Mouse (Mus musculus) ES-Bruce4 (cell line): ENCODE measurements around the gene Sdc1.

Experiments
- CTCF ChIP-seq: IDR thresholded peaks from one replicate; pipeline ENCODE4 v1.8.1; 2011; ENCODE audit warnings: low read depth, low read length
- POLR2A ChIP-seq: IDR thresholded peaks from one replicate; pipeline ENCODE4 v1.8.1; 2011; ENCODE audit warnings: low read length; ENCODE audit not compliant: insufficient read depth

DNA sequence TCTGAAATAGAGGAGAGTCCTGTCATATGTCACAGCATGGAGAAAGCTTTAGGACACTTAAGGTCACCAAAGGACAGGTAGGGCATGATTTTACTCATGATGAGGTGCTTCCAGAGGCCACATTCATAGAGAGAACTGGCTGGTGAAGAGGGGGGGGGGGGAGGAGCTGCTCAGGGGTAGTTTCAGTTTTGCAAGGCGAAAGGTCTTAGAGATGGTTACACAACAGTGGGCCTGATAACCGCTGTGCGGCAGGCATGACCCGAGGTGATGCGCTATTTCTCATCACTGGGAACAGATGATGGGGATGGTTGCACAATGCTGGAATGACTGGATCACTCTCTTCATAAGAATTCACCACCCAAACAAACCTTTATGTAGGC is 58.5 kb downstream of the Sdc1 start:
- no peak for TF ChIP-seq CTCF
- no peak for TF ChIP-seq POLR2A
